Mouse (Mus musculus) olfactory bulb, adult 2 months (tissue): ENCODE data around the gene Tfcp2. TPM values are rescaled to one million over a fixed set of nuclear protein-coding genes. Genes with fewer than 3 reads are reported as not detected.
"Not testable (repeated sequence)": the region's sequence is repeated elsewhere in the genome, so short reads cannot be mapped to it uniquely, and the experiment has no call there.

ENCODE experiments used
- H3K27ac ChIP-seq: fragments of 200-500 bp; 2 replicates; pipeline ENCODE4 v1.5.1; 2012; ENCODE audit warnings: low read depth, low read length; ENCODE audit not compliant: insufficient read depth
- H3K4me1 ChIP-seq: fragments of 200-500 bp; 2 replicates; pipeline ENCODE4 v1.6.1; 2012; ENCODE audit warnings: low read length; ENCODE audit not compliant: control insufficient read depth, insufficient read depth
- H3K4me3 ChIP-seq: fragments of 200-500 bp; 2 replicates; pipeline ENCODE4 v1.5.1; 2012; ENCODE audit warnings: mild to moderate bottlenecking, low read depth, low read length, moderate library complexity; ENCODE audit not compliant: insufficient read depth
- CTCF ChIP-seq: fragments of 200-500 bp; IDR thresholded peaks from 2 replicates; pipeline ENCODE4 v1.5.1; 2012; ENCODE audit warnings: low read depth, mild to moderate bottlenecking, low read length, moderate library complexity; ENCODE audit not compliant: insufficient read depth
- POLR2A ChIP-seq: fragments of 200-500 bp; IDR thresholded peaks from 2 replicates; pipeline ENCODE4 v1.6.1; 2012; ENCODE audit warnings: mild to moderate bottlenecking, low read depth, low read length, moderate library complexity; ENCODE audit not compliant: insufficient read depth
- WGBS: fragments of 180-500 bp; shearing (Covaris S2); methylation state at CpG from one replicate; pipeline ENCODE4 v1.1.7; 2018; 5-methylcytosine and 5-hydroxymethylcytosine counted together
- polyA plus RNA-seq: library from polyadenylated mRNA; stranded (reverse); fragments of >200 nt; gene quantifications from 2 replicates; pipeline ENCODE4 v1.2.4, GENCODE M21; 2012; ENCODE audit warnings: low replicate concordance; ENCODE audit not compliant: missing spikeins, insufficient read depth, insufficient read length

Tfcp2 gene
- polyA plus RNA-seq, 1 experiment = not detected

DNA sequence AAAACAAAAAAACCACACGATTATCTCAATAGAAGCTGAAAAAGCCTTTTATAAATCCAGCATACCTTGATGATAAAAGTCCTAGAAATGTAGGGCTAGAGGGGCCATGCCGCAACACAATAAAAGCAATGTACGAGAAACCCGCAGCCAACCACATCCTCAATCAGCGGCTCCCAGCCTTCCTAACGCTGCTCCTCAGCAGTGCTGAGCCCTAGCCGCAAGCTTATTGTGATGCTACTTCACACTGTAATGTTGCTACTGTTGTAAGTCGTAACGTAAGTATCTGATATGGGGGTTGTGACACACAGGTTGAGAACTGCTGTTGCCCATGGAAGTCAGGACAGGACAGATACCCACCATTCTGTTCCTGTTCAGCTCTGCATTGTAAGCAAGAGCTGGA is 12.4 kb downstream of the Tfcp2 start:
- Histone ChIP-seq H3K4me3 (no peak overlapping the region), H3K27ac (no peak overlapping the region), H3K4me1 (no peaks in the 10 kb centered on the region)
- 93% methylated on average over 9 of the region's 9 CpGs for WGBS
- TF ChIP-seq CTCF (no peak), POLR2A (no peak)

DNA sequence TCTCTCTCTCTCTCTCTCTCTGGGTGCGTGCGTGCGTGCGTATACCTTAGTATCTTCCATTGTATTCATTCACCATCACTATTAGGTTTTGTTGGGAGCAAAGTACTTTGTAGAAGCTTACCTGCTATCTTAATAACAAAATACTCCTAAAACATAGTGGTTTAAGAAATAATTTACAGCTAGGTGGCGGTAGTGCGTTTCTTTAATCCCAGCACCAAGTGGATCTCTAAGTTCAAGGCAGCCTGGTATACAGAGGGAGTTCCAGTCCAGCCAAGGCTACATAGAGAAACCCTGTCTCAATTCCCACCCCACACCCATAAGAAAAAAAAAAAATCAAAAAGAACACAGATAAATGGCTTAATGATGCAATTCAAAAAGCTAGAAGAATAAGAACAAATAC is 13.9 kb downstream of the Tfcp2 start:
- Histone ChIP-seq H3K27ac (no peak overlapping the region), H3K4me3 (no peak overlapping the region), H3K4me1 (no peaks in the 10 kb centered on the region)
- TF ChIP-seq POLR2A (no peak), CTCF (no peak)
- WGBS = 87% methylated on average over 6 of the region's 6 CpGs

DNA sequence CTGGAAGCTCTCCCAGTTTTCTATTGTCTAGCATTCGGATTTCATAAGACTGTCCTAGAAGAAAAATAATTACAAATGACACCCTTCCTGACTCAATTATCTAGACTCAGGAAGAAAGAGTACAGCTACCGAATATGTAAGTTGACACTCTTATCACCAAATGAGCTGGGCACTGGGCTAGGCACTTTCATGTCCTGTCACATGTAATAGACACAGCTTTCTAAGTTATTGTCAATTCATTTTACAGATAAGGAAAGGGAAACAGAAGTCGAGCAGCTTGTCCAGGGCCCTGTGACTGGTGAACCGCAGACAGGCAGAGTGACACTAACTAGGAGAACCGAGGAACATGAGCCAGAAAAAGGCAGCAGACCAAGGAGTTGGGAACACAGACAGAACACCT is 23.9 kb downstream of the Tfcp2 start:
- no peak overlapping the region for H3K4me3 ChIP-seq
- 82% methylated on average over 5 of the region's 5 CpGs for WGBS
- no peak for TF ChIP-seq CTCF
- H3K27ac ChIP-seq = no peak overlapping the region
- H3K4me1 ChIP-seq = no peaks in the 10 kb centered on the region

DNA sequence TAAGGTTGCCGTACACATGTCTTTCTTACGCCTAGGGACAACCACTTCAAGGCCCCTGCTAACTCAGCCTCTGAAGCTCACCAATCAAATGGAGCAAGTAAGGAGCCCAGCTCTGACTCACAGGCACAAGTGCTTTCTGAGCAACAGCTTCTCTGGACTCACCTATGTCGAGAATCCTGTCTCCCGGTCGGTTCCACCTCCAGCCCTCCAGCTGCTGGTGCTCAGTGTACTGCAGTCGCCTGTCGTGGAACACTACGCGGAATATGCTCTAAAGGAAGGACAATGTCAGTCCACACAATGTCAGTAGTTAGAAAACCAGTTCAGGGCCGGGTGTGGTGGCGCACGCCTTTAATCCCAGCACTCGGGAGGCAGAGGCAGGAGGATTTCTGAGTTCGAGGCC is 26.4 kb downstream of the Tfcp2 start:
- H3K4me1 ChIP-seq = no peaks in the 10 kb centered on the region
- no peak for TF ChIP-seq CTCF
- no peak for TF ChIP-seq POLR2A
- no peak overlapping the region for H3K27ac ChIP-seq
- WGBS = 96% methylated on average over 14 of the region's 14 CpGs
- no peak overlapping the region for H3K4me3 ChIP-seq

DNA sequence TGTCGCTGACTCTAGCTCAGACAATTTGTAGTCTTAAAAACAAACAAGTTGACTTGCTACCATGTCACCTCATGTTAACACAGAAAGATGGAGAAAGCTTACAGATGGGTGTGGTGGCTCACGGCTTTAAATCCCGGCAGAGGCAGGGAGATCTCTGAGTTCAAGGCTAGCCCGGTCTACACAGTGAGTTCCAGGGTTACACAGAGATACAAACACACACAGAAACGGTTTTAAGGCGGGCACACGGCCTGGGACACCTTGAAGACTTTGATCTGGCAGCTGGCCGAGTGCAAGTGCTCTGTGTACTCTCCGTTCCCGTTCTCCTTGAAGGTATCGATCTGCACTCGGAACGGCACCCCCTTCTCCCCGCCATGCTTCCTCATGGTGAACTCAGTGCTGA is 31.5 kb downstream of the Tfcp2 start:
- Histone ChIP-seq H3K4me3 (no peak overlapping the region), H3K27ac (no peak overlapping the region), H3K4me1 (no peaks in the 10 kb centered on the region)
- no peak for TF ChIP-seq CTCF
- TF ChIP-seq POLR2A = no peak
- WGBS = 94% methylated on average over 14 of the region's 14 CpGs

DNA sequence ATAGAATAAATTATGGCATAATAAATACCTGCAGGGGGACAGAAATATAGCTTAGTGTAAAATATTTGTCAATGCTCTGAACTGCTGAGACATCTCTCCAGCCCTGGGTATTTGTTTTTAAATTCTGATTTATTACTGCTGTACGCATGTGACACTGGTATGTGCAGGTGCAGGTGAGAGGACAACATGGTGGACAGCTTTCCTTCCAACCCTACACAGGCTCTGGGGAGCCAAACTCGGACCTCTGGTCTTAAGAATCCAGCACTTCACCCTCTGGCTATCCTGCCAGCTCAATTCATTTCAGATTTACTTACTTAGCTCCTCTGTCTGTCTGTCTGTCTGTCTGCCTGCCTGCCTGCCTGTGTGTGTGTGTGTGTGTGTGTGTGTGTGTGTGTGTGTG is 36.7 kb downstream of the Tfcp2 start:
- no peak overlapping the region for H3K27ac ChIP-seq
- 88% methylated on average over 2 of the region's 2 CpGs for WGBS
- TF ChIP-seq CTCF (no peak), POLR2A (no peak)
- H3K4me3 ChIP-seq = no peak overlapping the region
- H3K4me1 ChIP-seq = no peaks in the 10 kb centered on the region

DNA sequence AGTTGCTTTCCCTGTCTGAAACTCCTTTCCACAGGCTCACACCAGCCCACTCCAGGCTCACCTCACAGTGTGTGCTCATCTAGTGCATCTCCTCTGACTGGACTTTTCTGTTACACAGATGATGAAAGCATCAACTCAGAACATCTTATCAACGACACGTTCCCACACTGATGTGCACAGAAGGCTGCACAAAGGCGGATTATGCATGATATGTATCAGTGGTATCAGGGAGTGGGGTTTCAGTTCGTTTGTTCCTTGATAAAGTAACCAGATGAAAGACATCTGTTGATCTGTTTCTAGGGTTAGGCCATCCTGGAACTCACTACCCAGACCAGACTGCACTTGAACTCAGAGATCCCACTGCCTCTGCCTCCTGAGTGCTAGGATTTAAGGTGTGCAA is 38.4 kb downstream of the Tfcp2 start:
- no peak for TF ChIP-seq POLR2A
- no peak for TF ChIP-seq CTCF
- H3K4me3 ChIP-seq = no peak overlapping the region
- H3K27ac ChIP-seq = no peak overlapping the region
- WGBS = 93% methylated on average over 4 of the region's 4 CpGs
- H3K4me1 ChIP-seq = no peaks in the 10 kb centered on the region

DNA sequence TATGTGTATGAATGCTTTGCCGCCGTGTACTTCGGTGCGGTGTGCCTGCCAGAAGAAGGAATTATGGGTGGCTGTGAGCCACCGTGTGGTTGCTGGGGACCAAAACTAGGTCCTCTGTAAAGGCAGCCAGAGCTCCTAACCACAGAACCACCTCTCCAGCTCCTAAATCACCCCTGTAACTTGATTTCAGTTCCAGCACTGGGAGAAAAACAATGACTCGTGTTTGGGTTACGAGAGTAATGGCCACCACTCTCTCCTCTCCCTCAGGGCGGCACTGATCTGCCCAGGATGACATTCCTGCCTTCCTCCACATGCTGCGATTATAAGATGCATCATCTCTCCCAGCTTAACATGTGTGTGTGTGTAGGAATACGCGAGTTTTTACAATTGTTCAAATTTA is 41.7 kb downstream of the Tfcp2 start:
- 95% methylated on average over 11 of the region's 11 CpGs for WGBS
- no peak for TF ChIP-seq POLR2A
- no peak for TF ChIP-seq CTCF
- Histone ChIP-seq H3K4me3 (no peak overlapping the region), H3K4me1 (no peaks in the 10 kb centered on the region), H3K27ac (no peak overlapping the region)

DNA sequence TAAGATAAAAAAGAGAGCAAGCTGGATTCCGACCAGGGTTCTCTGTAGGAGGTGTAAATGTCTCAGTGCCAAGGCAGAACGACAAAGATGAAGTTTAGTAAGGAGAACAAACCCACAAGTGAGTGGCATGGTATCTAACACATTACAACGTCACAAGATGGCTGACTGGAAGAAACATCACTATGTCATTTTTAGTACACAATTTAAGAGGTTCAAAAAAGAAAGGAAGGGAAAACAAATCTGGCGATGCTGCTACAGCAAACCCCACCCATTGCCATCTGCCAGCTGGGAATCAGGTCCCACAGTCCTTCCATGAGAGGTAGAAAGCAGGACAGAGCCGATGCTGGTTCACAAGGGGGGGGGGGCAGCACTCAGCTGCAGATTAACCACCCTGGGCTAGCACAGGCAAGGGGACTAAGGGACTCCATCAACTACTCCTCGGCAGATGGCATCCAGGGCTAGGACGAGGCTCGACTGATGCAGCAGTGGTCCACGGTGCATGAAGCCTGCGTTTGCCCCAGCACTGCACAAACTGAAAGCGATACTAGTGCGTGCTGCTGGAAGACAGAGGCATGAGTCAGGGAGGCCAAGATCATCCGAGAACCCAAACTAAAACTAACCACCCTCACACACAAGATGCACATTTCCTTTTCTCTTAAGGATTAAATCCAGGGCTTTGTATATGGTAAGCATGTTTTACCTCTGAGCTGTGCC is 43.2 kb downstream of the Tfcp2 start:
- no peak overlapping the region for H3K27ac ChIP-seq
- no peak overlapping the region for H3K4me3 ChIP-seq
- WGBS = 82% methylated on average over 13 of the region's 13 CpGs
- TF ChIP-seq POLR2A = no peak
- TF ChIP-seq CTCF = no peak
- H3K4me1 ChIP-seq = no peaks in the 10 kb centered on the region

DNA sequence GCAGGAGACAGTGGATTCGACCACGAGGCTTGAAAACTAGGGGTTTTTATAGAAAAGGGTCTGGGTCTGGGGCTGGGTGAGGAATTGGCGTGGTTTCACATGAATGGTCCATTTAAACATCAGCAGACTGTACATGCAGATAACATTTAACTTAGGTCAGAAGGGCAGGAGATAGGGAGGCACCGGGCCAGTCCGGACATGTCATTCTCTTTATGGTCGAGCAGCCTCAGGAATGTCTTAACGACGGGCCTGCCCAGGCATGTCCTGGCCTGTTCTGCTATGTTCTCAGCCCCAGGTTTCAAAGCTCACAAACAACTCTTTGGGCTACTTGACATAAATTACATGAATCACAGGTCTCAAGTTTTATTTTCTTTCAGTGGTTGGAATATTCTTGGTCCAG is 52.3 kb downstream of the Tfcp2 start:
- not testable (repeated sequence) for H3K4me1 ChIP-seq
- WGBS = 92% methylated on average over 8 of the region's 8 CpGs

More for the DNA sequence above, 52.3 kb downstream of the Tfcp2 start:
- H3K4me3 ChIP-seq, H3K27ac ChIP-seq: not testable (repeated sequence)
